Mouse (Mus musculus) cerebellum, adult 8-10 months (tissue): ENCODE data around the gene Polr2e.

Source experiments
- DNase-seq: peaks from one replicate; pipeline ENCODE4 v3.0.0; 2022

Gene Polr2e

DNA sequence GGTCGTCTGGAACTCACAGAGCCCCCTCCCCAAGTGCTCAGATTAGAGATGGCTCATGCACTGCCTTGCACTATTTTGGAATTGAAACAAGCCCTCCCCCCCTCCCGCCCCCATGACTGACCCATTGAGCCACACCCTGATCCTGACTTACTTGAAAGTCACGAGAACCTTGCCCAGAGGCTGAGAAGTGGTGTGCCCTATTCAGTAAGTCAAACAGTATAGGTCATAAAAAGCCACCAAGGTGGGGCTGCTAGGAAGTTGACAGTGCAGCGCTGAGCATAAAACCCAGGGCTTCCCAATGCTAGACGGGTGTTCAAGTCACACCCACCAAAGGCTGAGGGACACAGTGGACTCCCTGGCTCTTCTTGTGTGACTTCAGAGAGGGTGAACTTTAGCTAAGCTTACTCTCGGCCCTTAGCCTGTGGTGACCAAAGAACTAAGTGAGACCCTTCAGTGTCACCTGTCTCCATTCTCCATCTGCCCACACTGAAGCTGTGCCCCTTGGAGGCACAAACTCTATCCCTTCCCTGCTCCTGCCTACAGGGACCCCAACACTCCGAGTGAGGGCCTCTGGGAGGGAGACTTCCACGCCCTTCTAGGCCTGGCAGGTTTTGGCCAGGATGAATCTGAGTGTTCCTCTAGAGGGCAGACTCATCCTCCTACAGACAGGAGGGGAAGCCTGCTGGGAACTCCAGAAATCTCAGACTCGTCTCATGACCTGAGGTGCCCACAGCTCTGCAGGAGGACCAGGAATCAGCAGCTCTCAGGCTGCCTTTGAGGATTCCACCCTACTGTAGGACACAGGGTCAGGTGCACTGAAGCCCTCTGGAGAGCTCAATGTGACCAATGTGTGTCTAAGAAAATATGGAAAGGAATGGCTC lies 5.8 kb downstream of the Polr2e start:
- DNase-seq, result no peak

DNA sequence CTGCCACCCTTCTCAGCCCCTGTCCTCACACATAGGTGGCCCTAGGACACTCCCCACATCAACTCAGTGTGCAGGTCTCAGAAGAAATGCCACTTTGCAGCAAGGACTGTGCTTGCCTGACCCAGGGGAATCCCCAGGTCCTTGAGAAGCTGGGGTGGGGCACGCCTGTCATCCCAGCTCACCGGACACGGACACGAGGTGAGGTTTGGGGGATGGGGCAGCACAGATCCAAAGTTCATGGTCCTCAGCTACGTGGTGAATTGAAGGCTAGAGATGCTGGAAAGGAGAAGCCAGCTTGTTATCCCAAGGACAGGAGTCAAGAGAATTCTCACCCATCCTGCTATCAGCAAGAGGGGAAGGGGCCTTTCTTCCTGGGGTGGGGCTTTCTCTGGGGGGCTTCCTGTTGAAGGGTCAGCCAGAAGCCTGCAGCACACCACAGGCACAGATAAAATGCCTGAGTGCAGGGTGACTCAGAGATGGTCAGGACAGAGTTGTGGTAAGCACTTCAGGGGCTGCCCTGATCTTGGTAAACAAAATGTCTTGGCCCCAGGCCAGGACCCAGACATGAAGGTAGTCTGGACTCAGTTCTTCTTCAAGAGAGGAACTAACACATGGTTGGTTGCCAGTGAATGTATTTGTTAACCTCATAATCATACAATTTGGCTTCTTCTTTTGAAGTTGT lies 6.7 kb downstream of the Polr2e start:
- no peak for DNase-seq

GRCm38 (mm10) chr10:80030736-80031135 lies 8.9 kb downstream of the Polr2e start:
- no peak for DNase-seq

DNA sequence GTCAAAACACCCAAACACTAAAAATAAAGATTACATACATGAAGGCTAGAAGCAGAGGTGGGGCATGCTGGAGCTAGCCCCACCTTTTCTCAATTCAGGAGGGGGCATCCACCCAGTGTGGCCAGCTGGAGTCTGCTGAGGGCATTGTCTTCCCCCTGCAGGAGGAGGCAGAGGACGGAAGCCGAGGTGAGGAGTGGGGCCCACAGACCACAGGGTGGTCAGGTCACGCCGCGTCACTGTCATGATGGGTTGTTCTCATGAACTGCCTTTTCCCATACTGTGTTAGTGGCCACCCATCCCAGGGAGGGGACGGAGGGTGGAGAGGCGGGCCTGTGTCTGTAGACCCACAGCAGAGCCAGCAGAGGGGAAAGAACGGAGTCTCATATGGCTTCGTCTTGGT lies 9.4 kb downstream of the Polr2e start:
- no peak for DNase-seq

DNA sequence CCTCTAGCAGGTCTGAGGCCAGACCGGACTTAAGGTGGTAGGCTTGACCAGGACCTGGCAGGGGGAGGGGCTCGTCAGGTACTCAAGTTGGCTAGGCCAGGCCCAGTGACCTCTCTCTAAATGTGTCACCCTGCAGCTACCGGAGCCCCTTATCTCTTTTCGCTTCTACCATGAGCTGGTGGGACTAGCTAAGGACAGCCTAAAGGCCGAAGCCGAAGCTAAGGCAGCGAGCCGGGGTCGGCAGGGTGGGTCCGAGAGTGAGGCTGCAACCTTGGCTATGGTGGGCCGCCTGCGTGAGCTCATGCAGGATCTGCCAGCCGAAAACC lies 11.1 kb downstream of the Polr2e start:
- no peak for DNase-seq

- DNase-seq, result no peak
These were observed 11.7 kb downstream of the Polr2e start for GRCm38 (mm10) chr10:80027681-80028520.

- no peak for DNase-seq
These were observed 13.7 kb downstream of the Polr2e start for GRCm38 (mm10) chr10:80025889-80026288.

DNA sequence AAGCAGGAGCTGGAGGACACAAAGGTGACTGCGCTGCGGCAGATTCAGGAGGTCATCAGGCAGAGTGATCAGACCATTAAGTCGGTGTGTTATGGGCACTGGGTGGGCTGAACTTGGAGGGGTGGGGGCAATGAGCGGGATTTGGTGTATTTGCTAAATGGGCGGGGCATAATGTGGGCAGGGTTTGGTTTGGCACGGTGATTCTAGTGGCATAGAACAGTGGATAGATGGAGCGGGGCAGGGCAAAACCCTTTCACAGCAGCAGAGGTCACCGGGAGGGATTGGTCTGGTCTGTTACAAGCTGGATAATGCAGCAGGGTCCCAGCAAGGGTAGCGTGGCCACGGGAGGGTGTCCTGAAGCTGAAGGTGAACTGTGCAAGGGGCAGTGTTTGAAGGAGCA lies 14.1 kb downstream of the Polr2e start:
- DNase-seq, result no peak

- DNase-seq, result no peak
These were observed 14.6 kb downstream of the Polr2e start for GRCm38 (mm10) chr10:80025044-80025347.

- no peak for DNase-seq
These were observed 15.2 kb downstream of the Polr2e start for GRCm38 (mm10) chr10:80024229-80025043.

DNA sequence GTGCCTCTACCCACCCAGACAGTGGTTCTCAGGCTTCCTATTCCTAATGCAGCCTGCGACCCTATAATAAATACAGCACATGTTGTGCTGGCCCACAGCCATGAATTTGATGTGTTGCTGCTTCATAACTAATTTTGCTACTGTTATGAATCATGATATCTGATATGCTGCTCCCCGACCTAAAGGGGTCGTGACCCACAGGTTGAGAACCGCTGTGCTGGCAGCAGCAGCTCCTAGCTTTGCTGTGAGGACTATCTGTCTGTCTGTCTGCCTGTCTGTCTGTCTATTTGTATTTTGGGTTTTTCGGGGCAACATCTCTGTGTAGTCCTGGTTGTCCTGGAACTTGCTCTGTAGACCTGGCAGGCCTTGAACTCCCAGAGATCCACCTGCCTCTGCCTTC lies 15.8 kb downstream of the Polr2e start:
- DNase-seq, result no peak

DNA sequence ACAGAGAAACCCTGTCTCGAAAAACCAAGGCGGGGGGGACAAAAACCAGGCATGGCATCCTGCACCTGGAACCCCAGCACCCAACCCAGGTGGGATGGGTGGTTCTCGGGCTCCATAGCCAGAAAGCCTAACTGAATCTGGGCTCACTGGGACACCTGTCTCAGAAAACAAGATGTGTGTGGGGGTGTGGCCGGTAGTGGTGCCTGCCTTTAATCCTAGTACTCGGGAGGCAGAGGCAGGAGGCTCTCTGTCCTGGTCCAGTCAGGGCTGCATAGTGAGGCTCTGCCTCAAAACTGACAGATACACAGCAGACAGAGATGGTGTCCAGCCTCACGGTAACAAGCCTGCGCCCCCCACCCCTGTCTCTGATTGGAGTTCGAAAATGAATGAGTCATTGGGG lies 16.8 kb downstream of the Polr2e start:
- DNase-seq, result no peak

DNA sequence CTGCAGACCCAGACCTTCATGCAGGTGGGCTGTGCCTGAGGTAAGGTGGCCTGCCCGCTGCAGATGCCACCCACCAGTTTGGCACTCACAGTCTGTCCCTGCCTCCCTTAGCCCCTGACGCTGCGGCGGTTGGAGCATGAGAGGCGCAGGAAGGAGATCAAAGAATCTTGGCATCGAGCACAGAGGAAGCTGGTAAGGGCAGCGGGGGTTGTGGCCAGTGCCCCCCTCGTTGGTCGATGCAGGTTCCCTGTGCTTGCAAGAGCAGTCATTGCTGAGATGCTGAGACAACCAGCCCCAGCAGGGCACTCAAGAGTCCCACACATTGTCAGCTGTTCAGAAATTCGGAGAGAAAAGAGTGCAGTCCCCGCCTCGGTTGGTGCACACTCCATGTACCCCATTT lies 17.4 kb downstream of the Polr2e start:
- DNase-seq, result no peak

DNA sequence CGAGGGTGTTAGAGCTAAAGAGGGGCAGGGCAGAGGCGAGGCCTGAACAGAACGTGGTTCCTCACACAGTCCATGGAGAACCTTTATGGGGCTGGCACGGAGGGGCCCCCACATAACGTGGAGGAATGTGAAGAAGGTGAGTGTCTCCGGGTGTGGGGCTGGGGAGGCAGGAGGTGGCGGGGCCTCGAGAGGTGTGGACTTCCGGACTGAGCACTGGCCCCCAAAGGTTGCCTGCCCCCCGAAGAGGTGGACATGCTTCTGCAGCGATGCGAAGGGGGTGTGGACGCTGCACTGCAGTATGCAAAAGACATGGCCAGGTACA lies 18.3 kb downstream of the Polr2e start:
- DNase-seq, result no peak

DNA sequence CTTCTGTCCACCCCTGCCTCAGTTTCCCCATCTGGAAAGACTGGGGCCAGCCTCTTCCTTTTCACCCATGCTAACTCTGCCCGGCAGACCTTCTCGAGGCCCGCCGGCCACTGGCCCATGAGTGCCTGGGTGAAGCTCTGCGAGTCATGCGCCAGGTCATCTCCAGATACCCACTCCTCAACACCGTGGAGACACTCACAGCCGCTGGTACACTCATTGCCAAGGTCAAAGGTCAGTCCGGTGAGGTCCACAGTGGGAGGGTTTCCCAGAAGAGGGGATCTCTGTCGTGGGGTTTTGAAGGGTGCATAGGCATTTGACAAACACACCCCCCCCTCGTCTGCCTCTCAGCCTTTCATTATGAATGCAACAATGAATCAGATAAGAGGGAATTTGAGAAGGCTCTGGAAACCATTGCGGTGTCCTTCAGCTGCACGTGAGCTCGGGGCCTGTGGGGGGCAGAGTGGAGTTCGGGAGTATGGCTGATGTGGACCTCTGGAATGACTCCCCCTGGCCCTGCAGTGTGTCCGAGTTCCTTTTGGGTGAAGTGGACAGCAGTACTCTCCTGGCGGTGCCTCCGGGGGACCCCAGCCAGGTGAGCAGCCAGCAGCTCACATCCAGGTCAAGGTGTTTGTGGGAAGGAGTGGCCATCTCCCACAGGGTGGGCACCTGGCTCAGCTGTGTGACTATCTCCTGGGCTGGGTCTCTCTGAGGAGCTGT lies 18.8 kb downstream of the Polr2e start:
- DNase-seq, result no peak

GRCm38 (mm10) chr10:80020191-80020590 lies 19.4 kb downstream of the Polr2e start:
- no peak for DNase-seq

GRCm38 (mm10) chr10:80019471-80020131 lies 20.0 kb downstream of the Polr2e start:
- no peak for DNase-seq

GRCm38 (mm10) chr10:80018739-80019297 lies 20.8 kb downstream of the Polr2e start:
- DNase-seq, result no peak

DNA sequence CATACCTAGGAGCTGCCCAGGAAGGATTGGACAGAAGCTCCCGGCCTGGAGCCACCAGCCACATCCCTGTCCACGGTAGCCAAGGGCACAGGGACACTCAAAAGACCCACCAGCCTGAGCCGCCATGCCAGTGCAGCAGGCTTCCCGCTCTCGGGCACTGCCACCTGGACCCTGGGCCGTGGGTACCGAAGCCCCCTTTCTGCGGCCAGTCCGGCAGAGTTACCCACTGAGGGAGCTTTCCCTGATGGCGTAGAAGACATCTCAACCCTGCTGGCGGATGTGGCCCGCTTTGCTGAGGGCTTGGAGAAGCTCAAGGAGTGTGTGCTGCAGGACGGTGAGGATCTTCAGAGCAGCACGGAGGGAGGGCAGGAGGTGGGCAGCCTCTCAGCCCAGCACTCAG lies 21.8 kb downstream of the Polr2e start:
- DNase-seq, result no peak

DNA sequence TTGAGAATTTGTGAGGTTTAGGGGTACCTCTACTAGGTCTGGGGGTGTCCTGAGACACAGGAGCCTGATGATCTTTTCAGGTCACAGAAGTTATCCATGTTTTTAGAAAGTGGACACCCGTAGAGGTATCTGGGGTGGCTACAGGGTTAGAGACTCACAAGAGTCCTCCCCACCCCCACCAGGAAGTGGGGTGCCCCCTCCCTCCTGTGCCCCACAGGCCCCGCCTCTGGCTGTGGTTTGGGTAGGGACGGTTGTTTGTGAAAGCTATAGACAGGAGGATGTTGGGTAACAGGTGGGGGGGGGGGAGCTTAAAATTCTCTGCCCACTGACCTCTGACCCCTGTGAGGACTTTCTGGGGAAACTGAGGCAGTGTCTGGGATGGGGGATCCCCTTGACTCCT lies 22.2 kb downstream of the Polr2e start:
- DNase-seq, result no peak

DNA sequence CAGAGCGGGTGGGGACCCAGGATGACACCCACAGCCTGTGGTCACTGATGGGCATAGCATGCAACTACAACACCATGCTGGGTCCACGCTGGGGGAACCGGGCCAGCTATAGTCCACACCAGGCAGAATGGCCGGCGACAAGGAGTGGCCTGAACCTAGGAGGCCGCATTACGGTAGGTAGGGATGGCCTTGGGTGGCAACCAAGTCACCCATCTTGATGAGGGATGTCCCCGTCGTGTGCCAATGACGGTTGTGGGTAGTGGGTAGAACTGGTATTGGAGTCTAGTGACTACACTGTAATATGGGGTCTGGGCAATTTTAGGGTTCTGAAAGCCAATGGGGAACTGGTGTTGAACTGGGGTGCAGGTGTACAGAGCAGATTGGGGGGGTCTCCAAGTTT lies 22.7 kb downstream of the Polr2e start:
- DNase-seq, result no peak

GRCm38 (mm10) chr10:80016511-80016910 lies 23.1 kb downstream of the Polr2e start, which contains the start of gene Arhgap45:
TSS of gene Arhgap45 (plus strand) at chr10:80016653.
- no peak for DNase-seq
